Comparison of ENCODE assay signal across 12 mouse cellular contexts in genomic region chr10:116534278-116534677, GRCm38 (mm10). TPM values are rescaled to one million over a fixed set of nuclear protein-coding genes. Genes with fewer than 3 reads are reported as not detected.
DNase-seq lines count a peak whose midpoint lies in the region; ATAC-seq and TF ChIP-seq lines count a peak whose summit lies in the region.
"Had no signal": no experiment of that assay in that cellular context is flagged by ENCODE, and none has a peak within 500 bp of the region (broad histone marks: within the 10 kb centered on the region; RNA-seq: fewer than 3 reads in every experiment).

No protein-coding gene starts in this region.

- ATAC-seq in forebrain, embryonic 11.5 days (replicated peaks; ENCODE audit: low FRiP score) = no peak
- peak; percentile 53; the same call in 1 of the 2 replicates for ATAC-seq in forebrain, embryonic 15.5 days (replicated peaks)
- peak; percentile 48; the same call in 1 of the 2 replicates for ATAC-seq in midbrain, embryonic 11.5 days (ENCODE audit: low FRiP score)
- ATAC-seq in liver, postnatal 0 days = no peak

- H3K27me3 ChIP-seq in forebrain, embryonic 10.5 days (ENCODE audit: poor library complexity, severe bottlenecking) = no peaks in the 10 kb centered on the region
- no peaks in the 10 kb centered on the region for H3K27me3 ChIP-seq in forebrain, embryonic 11.5 days (ENCODE audit: control insufficient read depth, insufficient read depth, low read length)
- H3K27me3 ChIP-seq in forebrain, embryonic 15.5 days = no peaks in the 10 kb centered on the region
- no peaks in the 10 kb centered on the region for H3K27me3 ChIP-seq in midbrain, embryonic 11.5 days (ENCODE audit: control insufficient read depth, insufficient read depth, low read length)
- H3K27me3 ChIP-seq in liver, postnatal 0 days (ENCODE audit: insufficient read depth, low read length) = no peaks in the 10 kb centered on the region
- H3K27me3 ChIP-seq: embryonic facial prominence, embryonic 12.5 days had no signal

- TF ChIP-seq CTCF in liver, postnatal 0 days (IDR thresholded peaks at IDR 0.05; ENCODE audit: low read depth) = no peak

- no peaks in the 10 kb centered on the region for H3K36me3 ChIP-seq in forebrain, embryonic 10.5 days (replicated peaks)
- no peaks in the 10 kb centered on the region for H3K36me3 ChIP-seq in forebrain, embryonic 11.5 days (ENCODE audit: control insufficient read depth, insufficient read depth, low read length)
- H3K36me3 ChIP-seq in forebrain, embryonic 15.5 days = no peaks in the 10 kb centered on the region
- H3K36me3 ChIP-seq in midbrain, embryonic 11.5 days (ENCODE audit: control insufficient read depth, insufficient read depth, low read length) = no peaks in the 10 kb centered on the region
- peaks cover under 1% of the 10 kb centered on the region; the same call in 1 of the 2 replicates for H3K36me3 ChIP-seq in liver, postnatal 0 days (replicated peaks; ENCODE audit: insufficient read depth, low read length)
- H3K36me3 ChIP-seq: embryonic facial prominence, embryonic 12.5 days had no signal

- no peaks in the 10 kb centered on the region for H3K9me3 ChIP-seq in forebrain, embryonic 10.5 days
- no peaks in the 10 kb centered on the region for H3K9me3 ChIP-seq in forebrain, embryonic 11.5 days (ENCODE audit: control insufficient read depth, low read length)
- H3K9me3 ChIP-seq in forebrain, embryonic 15.5 days = no peaks in the 10 kb centered on the region
- no peaks in the 10 kb centered on the region for H3K9me3 ChIP-seq in midbrain, embryonic 11.5 days (ENCODE audit: control insufficient read depth, low read length)
- H3K9me3 ChIP-seq in liver, postnatal 0 days (ENCODE audit: low read length) = no peaks in the 10 kb centered on the region
- H3K9me3 ChIP-seq: embryonic facial prominence, embryonic 12.5 days had no signal

- peaks cover 44% of the 10 kb centered on the region for H3K4me1 ChIP-seq in forebrain, embryonic 10.5 days
- H3K4me1 ChIP-seq in forebrain, embryonic 11.5 days (replicated peaks; ENCODE audit: control insufficient read depth, insufficient read depth, low read length) = peaks cover 5% of the 10 kb centered on the region
- H3K4me1 ChIP-seq in forebrain, embryonic 15.5 days = peaks cover 15% of the 10 kb centered on the region
- peaks cover 10% of the 10 kb centered on the region for H3K4me1 ChIP-seq in midbrain, embryonic 11.5 days (ENCODE audit: control insufficient read depth, insufficient read depth, low read length)
- 0 out of 2 replicates have a peak, but pooled peaks cover 5% of the 10 kb centered on the region for H3K4me1 ChIP-seq in liver, postnatal 0 days (ENCODE audit: insufficient read depth)

- H3K4me3 ChIP-seq in forebrain, embryonic 10.5 days = no peak overlapping the region
- no peak overlapping the region for H3K4me3 ChIP-seq in forebrain, embryonic 11.5 days (ENCODE audit: low read depth, low read length)
- no peak overlapping the region for H3K4me3 ChIP-seq in forebrain, embryonic 15.5 days
- H3K4me3 ChIP-seq in midbrain, embryonic 11.5 days (ENCODE audit: low read depth, low read length) = no peak overlapping the region
- H3K4me3 ChIP-seq in liver, postnatal 0 days (ENCODE audit: low read depth, low read length) = no peak overlapping the region
- H3K4me3 ChIP-seq: embryonic facial prominence, embryonic 12.5 days; left cerebral cortex, adult 2 months; myocyte had no signal

- TF ChIP-seq EP300 in liver, postnatal 0 days (IDR thresholded peaks at IDR 0.05; ENCODE audit: low read depth) = no peak

- peak overlapping the region; percentile 60; the same call in 1 of the 2 replicates for H3K27ac ChIP-seq in forebrain, embryonic 10.5 days
- H3K27ac ChIP-seq in forebrain, embryonic 11.5 days (ENCODE audit: low read depth, low read length) = no peak overlapping the region
- peak overlapping the region; percentile 39 for H3K27ac ChIP-seq in forebrain, embryonic 15.5 days (replicated peaks)
- H3K27ac ChIP-seq in midbrain, embryonic 11.5 days (ENCODE audit: low read depth, low read length) = no peak overlapping the region
- no peak overlapping the region for H3K27ac ChIP-seq in liver, postnatal 0 days (ENCODE audit: low read depth)
- H3K27ac ChIP-seq: embryonic facial prominence, embryonic 12.5 days; left cerebral cortex, adult 2 months had no signal

- H3K4me2 ChIP-seq in forebrain, embryonic 11.5 days (ENCODE audit: low read depth, low read length, severe bottlenecking) = no peak overlapping the region
- H3K4me2 ChIP-seq in forebrain, embryonic 15.5 days (replicated peaks) = no peak overlapping the region
- no peak overlapping the region for H3K4me2 ChIP-seq in midbrain, embryonic 11.5 days
- H3K4me2 ChIP-seq in liver, postnatal 0 days (ENCODE audit: low read depth, low read length) = no peak overlapping the region
- H3K4me2 ChIP-seq: embryonic facial prominence, embryonic 12.5 days had no signal

- 19% methylated on average over 3 of the region's 3 CpGs for WGBS in forebrain, embryonic 10.5 days
- 11% methylated on average over 3 of the region's 3 CpGs for WGBS in forebrain, embryonic 11.5 days
- WGBS in forebrain, embryonic 15.5 days = 3% methylated on average over 3 of the region's 3 CpGs
- 11% methylated on average over 3 of the region's 3 CpGs for WGBS in midbrain, embryonic 11.5 days
- WGBS in liver, postnatal 0 days (ENCODE audit: insufficient replicate concordance) = 76% methylated on average over 3 of the region's 3 CpGs

- no peak overlapping the region for H3K9ac ChIP-seq in forebrain, embryonic 11.5 days (ENCODE audit: low read length)
- H3K9ac ChIP-seq in forebrain, embryonic 15.5 days (replicated peaks) = no peak overlapping the region
- H3K9ac ChIP-seq in midbrain, embryonic 11.5 days (ENCODE audit: low read length) = no peak overlapping the region
- no peak overlapping the region for H3K9ac ChIP-seq in liver, postnatal 0 days (replicated peaks)
- H3K9ac ChIP-seq: embryonic facial prominence, embryonic 12.5 days had no signal

- DNase-seq in forebrain, embryonic 10.5 days (ENCODE audit: extremely low spot score, low spot score) = no peak
- no peak for DNase-seq in forebrain, embryonic 11.5 days (ENCODE audit: low spot score)
- peak; percentile 79 for DNase-seq in Muller cell, postnatal 12 days (ENCODE audit: inconsistent ontology term)
- peak; percentile 88 for DNase-seq in midbrain, embryonic 11.5 days (ENCODE audit: low spot score, missing footprints)
- no peak for DNase-seq in liver, postnatal 0 days
- no peak for DNase-seq in kidney, adult 18-20 months
- DNase-seq in thymus, postnatal 4 days = no peak
- DNase-seq: lung, adult 18-20 months had no signal

RNA-seq across cellular contexts. Expression of gene Cnot2, which starts 47.0 kb away (rescaled TPM):
- polyA plus RNA-seq in forebrain, embryonic 10.5 days (2016; fragmentation: Nextera tagmentation; extraction: Ambion mirVana) = 113 and 118 TPM in 2 replicates
- 128 and 141 TPM in 2 replicates for polyA plus RNA-seq in forebrain, embryonic 11.5 days (2014; fragmentation: Nextera tagmentation; extraction: Ambion mirVana)
- 117 and 122 TPM in 2 replicates for polyA plus RNA-seq in forebrain, embryonic 15.5 days (2015; fragmentation: Nextera tagmentation; extraction: Ambion mirVana)
- polyA plus RNA-seq in midbrain, embryonic 11.5 days (2014; fragmentation: Nextera tagmentation; extraction: Ambion mirVana) = 145 and 148 TPM in 2 replicates
- 22.1 and 22.8 TPM in 2 replicates for polyA plus RNA-seq in liver, postnatal 0 days (2015; fragmentation: Nextera tagmentation; extraction: Ambion mirVana)

Comparison
In these comparisons a context has a peak if more than half of its experiments do, and no peak if none do; other contexts are left out.
1. H3K27ac ChIP-seq: peak in forebrain, embryonic 10.5 days (single experiment) and forebrain, embryonic 15.5 days (single experiment); none in forebrain, embryonic 11.5 days (single experiment), midbrain, embryonic 11.5 days (single experiment) and liver, postnatal 0 days (single experiment).
2. ATAC-seq: peak in forebrain, embryonic 15.5 days (single experiment) and midbrain, embryonic 11.5 days (single experiment); none in forebrain, embryonic 11.5 days (single experiment) and liver, postnatal 0 days (single experiment).
3. DNase-seq: peak in Muller cell, postnatal 12 days (single experiment) and midbrain, embryonic 11.5 days (single experiment); none in forebrain, embryonic 10.5 days (single experiment), forebrain, embryonic 11.5 days (single experiment), liver, postnatal 0 days (single experiment), kidney, adult 18-20 months (single experiment) and thymus, postnatal 4 days (single experiment).